Mouse (Mus musculus) stomach, embryonic 16.5 days (tissue): ENCODE data around the gene Cnnm2. TPM values are rescaled to one million over a fixed set of nuclear protein-coding genes. Genes with fewer than 3 reads are reported as not detected.
"Not testable (repeated sequence)": the region's sequence is repeated elsewhere in the genome, so short reads cannot be mapped to it uniquely, and the experiment has no call there.

ENCODE experiments used
- ATAC-seq: fragments of 200-750 bp; cut with Nextera tagmentation; 2 replicates; pipeline ENCODE4 v1.8.0; 2017; ENCODE audit warnings: moderate number of reproducible peaks, moderate TSS enrichment; ENCODE audit not compliant: insufficient read depth, low FRiP score
- H3K27ac ChIP-seq: fragments of 300-500 bp; sonication (generic); 2 replicates; pipeline ENCODE4 v1.5.1; 2014; ENCODE audit warnings: low read length
- H3K27me3 ChIP-seq: fragments of 300-500 bp; sonication (generic); 2 replicates; pipeline ENCODE4 v1.6.1; 2014; ENCODE audit warnings: low read length, control low read depth, mixed read lengths; ENCODE audit not compliant: control insufficient read depth, insufficient read depth
- H3K36me3 ChIP-seq: fragments of 300-500 bp; sonication (generic); 2 replicates; pipeline ENCODE4 v1.6.1; 2014; ENCODE audit warnings: low read length; ENCODE audit not compliant: control insufficient read depth, insufficient read depth
- H3K4me1 ChIP-seq: fragments of 300-500 bp; sonication (generic); 2 replicates; pipeline ENCODE4 v1.6.1; 2014; ENCODE audit warnings: low read length, control low read depth, mixed read lengths; ENCODE audit not compliant: control insufficient read depth, insufficient read depth
- H3K4me2 ChIP-seq: fragments of 300-500 bp; sonication (generic); 2 replicates; pipeline ENCODE4 v1.6.1; 2014; ENCODE audit warnings: low read depth, low read length, mixed read lengths
- H3K4me3 ChIP-seq: fragments of 300-500 bp; sonication (generic); replicated peaks from 2 replicates; pipeline ENCODE4 v1.5.1; 2014; ENCODE audit warnings: mild to moderate bottlenecking, low read length
- H3K9ac ChIP-seq: fragments of 300-500 bp; sonication (generic); 2 replicates; pipeline ENCODE4 v1.6.1; 2014; ENCODE audit warnings: low read length
- H3K9me3 ChIP-seq: fragments of 300-500 bp; sonication (generic); replicated peaks from 2 replicates; pipeline ENCODE4 v1.6.1; 2016; ENCODE audit warnings: low read length, control low read depth; ENCODE audit not compliant: control insufficient read depth
- WGBS: fragments of 180-500 bp; shearing (Covaris S2); extraction: QIAGEN DNeasy Blood & Tissue Kit; methylation state at CpG from one replicate; pipeline ENCODE4 v1.1.7; 2014; 5-methylcytosine and 5-hydroxymethylcytosine counted together
- polyA plus RNA-seq: library from polyadenylated mRNA; unstranded; fragments of >200 nt; fragmentation: Nextera tagmentation; extraction: Ambion mirVana; gene quantifications from 2 replicates; pipeline ENCODE4 v1.2.1, GENCODE M21; 2015

Cnnm2 gene
- polyA plus RNA-seq, 1 experiment from 2014 or later: 1.5 TPM

- ATAC-seq: no peak
- Histone ChIP-seq H3K4me2 (no peak overlapping the region), H3K27me3 (no peaks in the 10 kb centered on the region), H3K9me3 (no peaks in the 10 kb centered on the region), H3K27ac (no peak overlapping the region), H3K4me1 (no peaks in the 10 kb centered on the region), H3K4me3 (no peak overlapping the region), H3K36me3 (no peaks in the 10 kb centered on the region), H3K9ac (no peak overlapping the region)
- WGBS: 81% methylated on average over 10 of the region's 10 CpGs
Measured at GRCm38 (mm10) chr19:46731351-46731750, 30.0 kb upstream of the Cnnm2 start.

DNA sequence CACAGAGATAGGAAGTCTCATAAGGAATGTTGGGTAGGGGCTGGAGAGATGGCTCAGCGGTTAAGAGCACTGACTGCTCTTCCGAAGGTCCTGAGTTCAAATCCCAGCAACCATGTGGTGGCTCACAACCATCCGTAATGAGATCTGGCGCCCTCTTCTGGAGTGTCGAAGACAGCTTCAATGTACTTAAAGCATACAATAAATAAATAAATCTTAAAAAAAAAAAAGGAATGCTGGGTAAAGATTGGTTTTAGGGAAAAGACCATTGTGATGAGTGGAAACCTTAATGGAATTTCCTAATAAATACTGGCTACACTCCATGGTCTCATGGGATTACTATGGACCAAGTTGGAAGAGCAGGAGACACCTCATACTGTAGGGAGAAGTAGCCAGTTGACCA, 28.7 kb upstream of the Cnnm2 start:
- not testable (repeated sequence) for H3K27ac ChIP-seq, ATAC-seq, H3K36me3 ChIP-seq, H3K4me3 ChIP-seq, H3K9me3 ChIP-seq, H3K9ac ChIP-seq, H3K27me3 ChIP-seq, H3K4me2 ChIP-seq, H3K4me1 ChIP-seq
- WGBS: 94% methylated on average over 5 of the region's 5 CpGs

DNA sequence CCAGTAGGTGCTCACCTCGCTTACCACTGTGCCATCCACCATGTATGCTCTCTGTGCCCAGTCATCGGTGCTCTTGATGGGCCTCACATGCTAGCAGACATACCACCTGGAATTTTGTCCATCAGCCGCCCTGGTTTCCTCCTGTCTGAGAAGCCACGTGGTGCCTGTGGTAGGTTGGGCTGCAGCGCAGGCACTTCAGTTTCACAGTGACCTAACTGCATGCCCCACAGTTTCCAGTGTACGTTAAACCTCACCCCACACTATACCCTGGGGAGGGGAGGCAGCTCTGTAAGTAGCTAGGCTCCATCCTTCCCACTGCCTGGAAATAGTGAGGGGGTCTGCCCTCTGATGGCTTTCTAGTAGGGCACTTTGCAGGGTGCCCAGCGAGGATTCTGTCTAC, 27.8 kb upstream of the Cnnm2 start:
- 88% methylated on average over 7 of the region's 7 CpGs for WGBS
- H3K4me3 ChIP-seq: no peak overlapping the region
- no peaks in the 10 kb centered on the region for H3K36me3 ChIP-seq

GRCm38 (mm10) chr19:46735241-46735640, 26.2 kb upstream of the Cnnm2 start:
- Histone ChIP-seq H3K9ac (no peak overlapping the region), H3K27me3 (no peaks in the 10 kb centered on the region), H3K4me3 (no peak overlapping the region), H3K36me3 (no peaks in the 10 kb centered on the region), H3K4me1 (no peaks in the 10 kb centered on the region), H3K9me3 (no peaks in the 10 kb centered on the region), H3K27ac (no peak overlapping the region), H3K4me2 (no peak overlapping the region)
- WGBS: 38% methylated on average over 5 of the region's 5 CpGs
- no peak for ATAC-seq

More for the DNA sequence above, 27.8 kb upstream of the Cnnm2 start:
- no peak for ATAC-seq
- H3K27me3 ChIP-seq: no peaks in the 10 kb centered on the region
- H3K4me2 ChIP-seq: no peak overlapping the region
- no peaks in the 10 kb centered on the region for H3K9me3 ChIP-seq
- no peak overlapping the region for H3K9ac ChIP-seq
- H3K4me1 ChIP-seq: no peaks in the 10 kb centered on the region
- no peak overlapping the region for H3K27ac ChIP-seq

GRCm38 (mm10) chr19:46737106-46737505, 24.3 kb upstream of the Cnnm2 start:
- Histone ChIP-seq H3K9me3 (no peaks in the 10 kb centered on the region), H3K4me3 (no peak overlapping the region), H3K27me3 (no peaks in the 10 kb centered on the region), H3K9ac (no peak overlapping the region), H3K4me2 (no peak overlapping the region), H3K27ac (no peak overlapping the region), H3K4me1 (no peaks in the 10 kb centered on the region), H3K36me3 (no peaks in the 10 kb centered on the region)
- WGBS: 52% methylated on average over 7 of the region's 7 CpGs
- ATAC-seq: no peak

DNA sequence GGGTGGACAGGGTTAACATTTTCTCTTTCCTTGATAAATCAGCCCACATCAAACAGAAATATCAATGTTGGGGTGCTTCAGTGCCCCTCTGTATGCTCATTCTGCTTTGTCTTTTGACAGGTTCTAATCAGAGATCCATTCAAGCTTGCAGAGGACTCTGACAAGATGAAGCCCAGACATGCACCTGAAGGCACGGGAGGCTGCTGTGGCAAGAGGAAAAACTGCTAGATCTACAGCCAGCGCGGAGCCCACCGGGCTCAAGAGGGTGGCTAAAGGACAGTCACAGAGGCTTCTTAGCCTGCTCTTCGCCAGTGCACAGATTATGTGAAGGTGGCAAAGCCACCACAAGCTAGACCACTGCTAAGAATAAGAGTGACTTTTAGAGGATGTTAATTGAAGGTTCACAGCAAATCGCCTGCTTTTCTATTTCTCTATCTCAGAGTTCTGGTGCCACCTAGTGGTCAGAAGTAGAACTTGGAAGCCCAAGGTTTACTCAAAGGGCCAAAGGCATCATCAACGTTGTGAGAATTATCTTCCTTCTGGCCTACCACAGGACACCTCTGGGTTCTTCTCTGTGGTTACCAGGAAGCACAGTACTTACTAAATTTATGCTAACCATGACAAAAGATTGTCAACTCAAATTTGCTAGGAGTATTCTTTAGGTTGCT, 20.9 kb upstream of the Cnnm2 start:
- Histone ChIP-seq H3K36me3 (no peaks in the 10 kb centered on the region), H3K9me3 (no peaks in the 10 kb centered on the region), H3K4me1 (no peaks in the 10 kb centered on the region), H3K27me3 (no peaks in the 10 kb centered on the region), H3K4me3 (no peak overlapping the region), H3K27ac (no peak overlapping the region), H3K9ac (no peak overlapping the region), H3K4me2 (no peak overlapping the region)
- WGBS: 57% methylated on average over 7 of the region's 7 CpGs
- no peak for ATAC-seq

- ATAC-seq: no peak
- no peaks in the 10 kb centered on the region for H3K4me1 ChIP-seq
- H3K4me3 ChIP-seq: no peak overlapping the region
- H3K9me3 ChIP-seq: no peaks in the 10 kb centered on the region
- WGBS: 32% methylated on average over 6 of the region's 6 CpGs
- H3K36me3 ChIP-seq: no peaks in the 10 kb centered on the region
- no peak overlapping the region for H3K9ac ChIP-seq
- H3K27ac ChIP-seq: no peak overlapping the region
- H3K27me3 ChIP-seq: no peaks in the 10 kb centered on the region
- no peak overlapping the region for H3K4me2 ChIP-seq
Measured at GRCm38 (mm10) chr19:46741574-46741973, 19.8 kb upstream of the Cnnm2 start.

GRCm38 (mm10) chr19:46744681-46745080, 16.7 kb upstream of the Cnnm2 start:
- H3K4me1 ChIP-seq: no peaks in the 10 kb centered on the region
- no peaks in the 10 kb centered on the region for H3K9me3 ChIP-seq
- H3K36me3 ChIP-seq: no peaks in the 10 kb centered on the region
- H3K27ac ChIP-seq: no peak overlapping the region
- H3K9ac ChIP-seq: no peak overlapping the region
- no peak overlapping the region for H3K4me2 ChIP-seq
- H3K4me3 ChIP-seq: no peak overlapping the region
- ATAC-seq: no peak
- WGBS: 59% methylated on average over 9 of the region's 9 CpGs
- H3K27me3 ChIP-seq: no peaks in the 10 kb centered on the region

DNA sequence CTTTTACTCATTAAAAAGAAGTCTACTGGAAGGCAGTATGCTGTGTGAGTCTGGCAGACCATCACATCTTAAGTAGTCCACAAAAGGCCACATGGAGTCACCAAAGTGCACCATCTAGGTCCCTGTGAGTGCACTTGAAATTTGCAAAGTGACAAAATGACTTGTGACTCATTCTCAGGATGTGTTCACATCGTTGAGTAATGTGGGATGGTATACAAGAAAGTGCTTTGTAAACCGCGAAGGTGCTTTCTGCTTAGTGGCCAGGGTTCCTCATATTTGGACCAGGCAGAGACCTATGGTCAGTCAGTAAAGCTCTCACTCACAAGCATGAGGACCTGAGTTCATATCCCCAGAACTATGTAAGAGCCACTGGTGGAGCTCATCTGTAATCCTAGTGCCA, 13.6 kb upstream of the Cnnm2 start:
- WGBS: 82% methylated on average over 3 of the region's 3 CpGs
- no peaks in the 10 kb centered on the region for H3K36me3 ChIP-seq
- no peak for ATAC-seq
- H3K9ac ChIP-seq: no peak overlapping the region
- no peak overlapping the region for H3K4me2 ChIP-seq
- H3K27ac ChIP-seq: no peak overlapping the region
- no peaks in the 10 kb centered on the region for H3K9me3 ChIP-seq
- H3K27me3 ChIP-seq: no peaks in the 10 kb centered on the region
- H3K4me3 ChIP-seq: no peak overlapping the region
- H3K4me1 ChIP-seq: no peaks in the 10 kb centered on the region
